Mouse (Mus musculus) bone marrow macrophage, adult 2 months (primary cell): ENCODE results near the gene Hormad2. TPM values are rescaled to one million over a fixed set of nuclear protein-coding genes. Genes with fewer than 3 reads are reported as not detected.

Source experiments
- H3K27ac ChIP-seq: 2 replicates; pipeline ENCODE4 v1.5.1; 2012; ENCODE audit warnings: low read depth, low read length; ENCODE audit not compliant: insufficient read depth
- H3K4me1 ChIP-seq: 2 replicates; pipeline ENCODE4 v1.6.1; 2012; ENCODE audit warnings: low read length; ENCODE audit not compliant: control insufficient read depth, insufficient read depth
- H3K4me3 ChIP-seq: 2 replicates; pipeline ENCODE4 v1.5.1; 2012; ENCODE audit warnings: mild to moderate bottlenecking, low read length, moderate library complexity; ENCODE audit not compliant: insufficient read depth
- CTCF ChIP-seq: IDR thresholded peaks from 2 replicates; pipeline ENCODE4 v1.5.1; 2012; ENCODE audit warnings: low read depth, mild to moderate bottlenecking, low read length, moderate library complexity
- POLR2A ChIP-seq: IDR thresholded peaks from 2 replicates; pipeline ENCODE4 v1.6.1; 2012; ENCODE audit warnings: mild to moderate bottlenecking, low read depth, low read length, borderline replicate concordance
- polyA plus RNA-seq: library from polyadenylated mRNA; stranded (reverse); fragments of >200 nt; gene quantifications from 2 replicates; pipeline ENCODE4 v1.2.4, GENCODE M21; 2012; ENCODE audit not compliant: missing spikeins, insufficient read depth, insufficient read length

Hormad2 gene
- polyA plus RNA-seq, 1 experiment = not detected

- no peaks in the 10 kb centered on the region; the same call in 1 of the 2 replicates for H3K4me1 ChIP-seq
- H3K4me3 ChIP-seq = no peak overlapping the region
- no peak for TF ChIP-seq POLR2A
- no peak overlapping the region for H3K27ac ChIP-seq
These were observed 28.2 kb upstream of the Hormad2 start for GRCm38 (mm10) chr11:4469091-4469490.

DNA sequence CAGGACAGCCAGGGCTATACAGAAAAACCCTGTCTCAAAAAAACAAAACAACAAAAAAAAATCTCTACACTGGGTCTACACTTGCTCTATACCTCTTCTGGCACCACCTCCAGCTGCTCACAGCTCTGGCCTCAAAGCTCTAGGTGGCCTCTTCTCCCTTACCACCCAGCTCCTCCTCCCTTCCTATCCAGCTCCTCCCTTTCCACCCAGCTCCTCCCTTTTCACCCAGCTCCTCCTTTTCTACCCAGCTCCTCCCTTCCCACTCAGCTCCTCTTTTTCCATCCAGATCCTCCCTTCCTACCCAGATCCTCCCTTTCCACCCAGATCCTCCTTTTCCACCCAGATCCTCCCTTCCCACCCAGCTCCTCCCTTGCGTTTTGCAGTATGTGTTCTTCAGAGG is 26.5 kb upstream of the Hormad2 start:
- H3K4me3 ChIP-seq = no peak overlapping the region
- no peak overlapping the region for H3K27ac ChIP-seq
- TF ChIP-seq CTCF (no peak), POLR2A (no peak)
- no peaks in the 10 kb centered on the region; the same call in 1 of the 2 replicates for H3K4me1 ChIP-seq

DNA sequence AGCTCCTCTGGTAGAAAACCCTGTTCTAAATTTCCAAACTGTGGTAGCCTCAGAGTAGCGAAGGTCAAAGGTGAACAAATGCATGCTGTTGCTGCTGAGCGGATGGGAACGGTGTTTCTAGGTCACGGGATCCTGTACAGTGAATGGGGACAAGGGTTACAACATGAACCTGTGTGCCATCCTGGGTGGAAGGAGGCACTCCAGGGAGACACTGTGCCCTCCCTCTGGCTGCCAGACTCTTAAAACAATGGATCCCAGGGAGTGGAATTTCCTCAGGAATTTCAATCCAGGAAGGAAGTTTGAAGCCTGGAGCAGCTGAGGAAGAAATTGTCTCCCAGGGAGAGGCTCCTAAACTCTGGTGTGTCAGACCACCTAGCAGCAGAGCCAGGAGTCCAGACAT is 25.3 kb upstream of the Hormad2 start:
- no peak for TF ChIP-seq CTCF
- no peak for TF ChIP-seq POLR2A
- no peak overlapping the region for H3K27ac ChIP-seq
- peaks cover under 1% of the 10 kb centered on the region; the same call in 1 of the 2 replicates for H3K4me1 ChIP-seq
- H3K4me3 ChIP-seq = no peak overlapping the region

GRCm38 (mm10) chr11:4464616-4465015 is 23.7 kb upstream of the Hormad2 start:
- Histone ChIP-seq H3K4me1 (peaks cover 9% of the 10 kb centered on the region; the same call in 1 of the 2 replicates), H3K27ac (no peak overlapping the region), H3K4me3 (no peak overlapping the region)
- TF ChIP-seq POLR2A (no peak), CTCF (no peak)

DNA sequence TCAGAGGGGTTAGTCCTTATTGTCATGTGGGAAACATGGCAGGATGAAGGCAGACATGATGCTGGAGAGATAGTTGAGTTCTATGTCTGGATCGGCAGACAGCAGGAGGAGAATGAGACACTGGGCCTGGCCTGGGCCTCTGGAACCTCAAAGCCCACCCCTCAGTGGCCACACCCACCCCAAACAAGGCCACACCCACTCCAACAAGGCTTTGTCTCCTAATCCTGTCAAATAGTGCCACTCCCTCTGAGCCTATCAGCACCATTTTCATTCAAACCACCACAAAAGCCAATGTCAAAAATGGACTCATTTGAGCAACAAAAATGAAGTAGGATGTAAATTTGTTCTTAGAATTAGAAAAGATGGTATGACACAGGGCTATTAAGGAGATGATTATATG is 23.3 kb upstream of the Hormad2 start:
- H3K27ac ChIP-seq = no peak overlapping the region
- TF ChIP-seq POLR2A = no peak
- TF ChIP-seq CTCF = no peak
- H3K4me1 ChIP-seq = peaks cover 9% of the 10 kb centered on the region; the same call in 1 of the 2 replicates
- H3K4me3 ChIP-seq = no peak overlapping the region

- no peak overlapping the region for H3K4me3 ChIP-seq
- H3K4me1 ChIP-seq = peaks cover 9% of the 10 kb centered on the region; the same call in 1 of the 2 replicates
- H3K27ac ChIP-seq = no peak overlapping the region
- TF ChIP-seq CTCF = no peak
- TF ChIP-seq POLR2A = no peak
These were observed 22.0 kb upstream of the Hormad2 start for GRCm38 (mm10) chr11:4462868-4463267.

DNA sequence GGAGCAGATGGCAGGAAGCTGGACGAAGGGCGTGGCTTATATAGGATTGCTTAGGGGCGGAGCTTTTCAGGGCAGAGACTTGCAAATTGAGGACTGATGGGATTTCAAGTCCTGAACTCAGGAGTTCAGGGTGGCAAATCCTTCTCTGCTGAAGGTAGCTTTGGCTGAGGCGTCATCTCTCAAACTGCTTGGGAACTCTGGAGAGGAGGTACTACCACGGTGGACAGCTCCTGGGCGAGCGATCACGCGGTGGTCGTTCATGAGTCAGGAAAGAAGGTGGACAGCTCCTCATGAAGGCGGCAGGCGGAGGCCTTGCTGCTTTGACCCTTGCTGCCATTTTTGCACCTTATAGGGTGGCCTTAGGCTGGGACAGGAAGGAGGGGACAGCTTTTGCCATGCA is 20.2 kb upstream of the Hormad2 start:
- Histone ChIP-seq H3K4me1 (peaks cover 9% of the 10 kb centered on the region; the same call in 1 of the 2 replicates), H3K4me3 (no peak overlapping the region), H3K27ac (no peak overlapping the region)
- TF ChIP-seq CTCF (no peak), POLR2A (no peak)

GRCm38 (mm10) chr11:4460615-4461014 is 19.7 kb upstream of the Hormad2 start:
- H3K4me3 ChIP-seq = no peak overlapping the region
- H3K27ac ChIP-seq = no peak overlapping the region
- TF ChIP-seq POLR2A = no peak
- TF ChIP-seq CTCF = no peak
- H3K4me1 ChIP-seq = peaks cover 9% of the 10 kb centered on the region; the same call in 1 of the 2 replicates

DNA sequence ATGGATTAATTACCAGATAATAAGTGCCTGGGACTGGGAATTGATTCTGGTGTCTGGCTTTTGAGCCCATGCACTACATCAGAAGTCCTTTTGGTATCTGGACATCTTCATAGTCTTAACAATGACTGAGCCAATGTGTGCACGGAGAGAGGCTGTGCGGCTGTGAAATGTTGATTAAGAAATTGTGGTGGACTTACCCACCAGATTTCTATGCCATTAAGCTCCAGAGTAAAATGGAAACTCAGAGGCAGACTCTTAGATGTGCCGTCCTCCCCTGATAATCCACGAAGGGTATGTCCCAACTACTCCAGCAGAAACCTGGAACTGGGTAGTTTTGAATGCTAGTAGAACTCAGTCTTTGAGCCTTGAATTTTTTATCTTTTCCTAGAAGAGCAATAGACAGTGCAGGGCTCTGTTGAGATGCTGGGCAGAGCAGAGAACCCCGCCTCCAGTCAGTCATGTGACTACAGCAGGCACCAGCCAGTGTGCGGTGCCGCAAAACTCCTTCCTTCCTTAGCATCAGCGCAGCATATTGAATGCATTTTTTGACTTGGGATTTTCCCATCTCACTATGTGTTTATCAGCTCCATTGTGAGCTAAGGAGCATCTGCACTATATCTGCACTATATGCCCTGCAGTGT is 14.1 kb upstream of the Hormad2 start:
- Histone ChIP-seq H3K4me1 (no peaks in the 10 kb centered on the region), H3K4me3 (no peak overlapping the region), H3K27ac (no peak overlapping the region)
- no peak for TF ChIP-seq POLR2A
- no peak for TF ChIP-seq CTCF

DNA sequence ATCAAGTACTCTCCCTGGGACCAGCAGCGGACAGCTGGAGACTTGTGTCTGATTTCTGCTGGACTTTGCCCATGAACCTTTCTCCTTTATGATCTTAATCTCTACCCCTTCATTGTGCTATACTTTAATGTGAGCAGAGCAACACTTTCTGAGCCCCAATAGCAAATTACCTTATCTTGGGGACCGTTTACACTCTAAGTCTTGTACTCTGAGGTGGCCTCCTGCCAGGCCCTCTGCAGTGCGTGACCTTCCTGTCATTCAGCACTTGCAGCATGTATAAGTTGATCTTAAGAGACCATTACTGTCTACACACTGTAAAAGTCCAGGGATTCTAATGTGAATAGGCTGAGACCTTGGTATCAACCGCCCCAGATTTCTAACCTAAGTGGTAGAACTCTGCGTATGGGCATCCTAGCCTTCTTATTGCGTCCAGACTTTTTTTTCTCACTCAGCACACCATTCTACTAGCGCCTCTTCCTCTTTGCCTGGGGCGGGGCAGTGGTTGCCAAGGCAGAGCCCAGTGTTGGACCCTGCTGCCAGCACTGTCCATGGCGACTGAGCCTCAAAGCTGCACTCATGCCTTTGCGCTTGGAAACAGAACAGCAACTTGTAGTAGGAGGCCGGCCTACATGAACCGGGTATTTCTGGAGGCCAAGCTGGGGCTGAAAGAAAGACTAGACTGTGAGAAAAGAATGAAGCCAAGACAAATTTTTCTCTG is 11.7 kb upstream of the Hormad2 start:
- TF ChIP-seq POLR2A (no peak), CTCF (no peak)
- H3K27ac ChIP-seq = no peak overlapping the region
- no peak overlapping the region for H3K4me3 ChIP-seq
- H3K4me1 ChIP-seq = no peaks in the 10 kb centered on the region
